9 mouse cellular contexts compared by ENCODE assay signal in the genomic region with DNA sequence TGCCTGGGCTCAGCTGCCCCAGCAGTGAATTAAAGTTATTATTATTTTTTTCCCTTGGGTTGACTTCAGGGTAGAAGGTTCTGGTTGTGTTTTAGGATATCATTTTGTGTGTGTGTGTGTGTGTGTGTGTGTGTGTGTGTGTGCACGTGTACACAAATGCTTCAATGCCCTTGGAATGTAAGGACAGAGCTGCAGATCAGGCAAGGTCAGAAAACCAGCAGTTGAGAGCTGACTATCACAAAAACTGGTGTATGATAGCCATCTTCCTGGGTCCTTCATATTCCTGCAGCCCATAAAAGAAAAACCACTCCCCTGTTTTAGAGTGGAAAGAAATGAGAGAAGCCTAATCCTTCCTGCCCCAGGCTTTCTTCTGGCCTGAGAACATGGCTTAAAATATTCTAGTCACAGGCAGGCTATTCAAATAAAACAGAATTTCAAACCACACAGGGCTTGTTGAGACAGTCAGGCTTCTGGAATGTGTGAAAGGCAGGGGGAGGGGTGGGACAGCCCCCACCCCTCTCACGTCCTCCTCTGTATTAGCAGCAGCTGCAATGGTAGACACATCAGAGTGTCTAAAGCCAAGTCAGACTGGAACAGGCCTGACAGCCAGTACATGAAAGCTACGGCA.
DNase-seq lines count a peak whose midpoint lies in the region; ATAC-seq and TF ChIP-seq lines count a peak whose summit lies in the region.
"Had no signal": no experiment of that assay in that cellular context is flagged by ENCODE, and none has a peak within 500 bp of the region (broad histone marks: within the 10 kb centered on the region; RNA-seq: fewer than 3 reads in every experiment).

No protein-coding gene starts in this region.

- H3K9ac ChIP-seq in kidney, embryonic 15.5 days, result no peak overlapping the region

- no peaks in the 10 kb centered on the region for H3K9me3 ChIP-seq in kidney, embryonic 15.5 days (replicated peaks)

- intact Hi-C loops in left cerebral cortex, postnatal 4 days (cut with DNase I), result no loop called here

- no peaks in the 10 kb centered on the region for H3K36me3 ChIP-seq in kidney, embryonic 15.5 days

- H3K4me1 ChIP-seq in kidney, embryonic 15.5 days, result peaks cover 18% of the 10 kb centered on the region; the same call in 1 of the 2 replicates
- H3K4me1 ChIP-seq in cerebellum, adult 2 months (ENCODE audit: control insufficient read depth, insufficient read depth, low read length), result no peaks in the 10 kb centered on the region
- H3K4me1 ChIP-seq: megakaryocyte, embryonic 14.5 days had no signal

- no peak overlapping the region for H3K4me3 ChIP-seq in kidney, embryonic 15.5 days (replicated peaks)
- no peak overlapping the region for H3K4me3 ChIP-seq in cerebellum, adult 2 months (replicated peaks; ENCODE audit: insufficient read depth, low read depth, low read length)
- H3K4me3 ChIP-seq: megakaryocyte, embryonic 14.5 days had no signal

- WGBS in kidney, embryonic 15.5 days, result 26% methylated on average over 3 of the region's 3 CpGs
- WGBS in cerebellum, adult 2 months, result 77% methylated on average over 3 of the region's 3 CpGs

- 0 out of 2 replicates have a peak, but pooled peaks have one; percentile 55 for ATAC-seq in kidney, embryonic 15.5 days (replicated peaks; ENCODE audit: low FRiP score)

- H3K27me3 ChIP-seq in kidney, embryonic 15.5 days, result no peaks in the 10 kb centered on the region
- no peaks in the 10 kb centered on the region; the same call in 1 of the 2 replicates for H3K27me3 ChIP-seq in cerebellum, adult 2 months (ENCODE audit: control insufficient read depth, insufficient read depth, low read length)
- H3K27me3 ChIP-seq: megakaryocyte, embryonic 14.5 days had no signal

- H3K27ac ChIP-seq in kidney, embryonic 15.5 days, result peak overlapping the region; percentile 50
- H3K27ac ChIP-seq in cerebellum, adult 2 months (ENCODE audit: insufficient read depth, low read length), result no peak overlapping the region

- no peak overlapping the region for H3K4me2 ChIP-seq in kidney, embryonic 15.5 days

- DNase-seq in left cerebral cortex, postnatal 4 days, result peak; percentile 38
- no peak for DNase-seq in left cerebral cortex, adult 9 months (ENCODE audit: low spot score in 2 of 2)
- peak; percentile 54 for DNase-seq in fibroblast of lung, adult 2 months (ENCODE audit: low read depth)
- peak; percentile 53 for DNase-seq in skeletal muscle tissue, adult 2 months (ENCODE audit: low read depth, low spot score)
- DNase-seq in spleen, adult 12 weeks (ENCODE audit: low spot score), result no peak
- DNase-seq in cerebellum, adult 2 months, result no peak
- DNase-seq in adipocyte (ENCODE audit: low spot score), result no peak

- TF ChIP-seq POLR2A in cerebellum, adult 2 months (IDR thresholded peaks at IDR 0.05; ENCODE audit: borderline replicate concordance, insufficient read depth, low read length), result no peak

- no peak for TF ChIP-seq CTCF in cerebellum, adult 2 months (IDR thresholded peaks at IDR 0.05; ENCODE audit: borderline replicate concordance, insufficient read depth, low read depth, low read length)

Comparison
In these comparisons a context has a peak if more than half of its experiments do, and no peak if none do; other contexts are left out.
1. DNase-seq: peak in left cerebral cortex, postnatal 4 days (single experiment), fibroblast of lung, adult 2 months (single experiment) and skeletal muscle tissue, adult 2 months (single experiment); none in left cerebral cortex, adult 9 months (0 of 2), spleen, adult 12 weeks (single experiment), cerebellum, adult 2 months (0 of 2) and adipocyte (single experiment).